Mouse (Mus musculus): Measurements from ENCODE around the gene Klrb1.
A peak's percentile ranks its signal among the peaks of the same experiment; 100 is the strongest.
"Not testable (repeated sequence)": the region's sequence is repeated elsewhere in the genome, so short reads cannot be mapped to it uniquely, and the experiment has no call there.

The Klrb1 gene

GRCm38 (mm10) chr6:128761144-128761540 is 38.3 kb upstream of the Klrb1 start:
- H3K36me3 ChIP-seq (ENCODE audit: insufficient read depth, low read length), result no peaks in the 10 kb centered on the region
- H3K4me1 ChIP-seq (replicated peaks; ENCODE audit: low read depth, low read length), result peaks cover 19% of the 10 kb centered on the region
- H3K27me3 ChIP-seq (ENCODE audit: insufficient read depth, low read length), result no peaks in the 10 kb centered on the region
- TF ChIP-seq NANOG (IDR thresholded peaks at IDR 0.05; ENCODE audit: borderline replicate concordance, low read length), result no peak
- H3K4me3 ChIP-seq (replicated peaks; ENCODE audit: low read length), result peak overlapping the region; percentile 93
- peaks cover 14% of the 10 kb centered on the region for H3K9me3 ChIP-seq (ENCODE audit: low read length)

DNA sequence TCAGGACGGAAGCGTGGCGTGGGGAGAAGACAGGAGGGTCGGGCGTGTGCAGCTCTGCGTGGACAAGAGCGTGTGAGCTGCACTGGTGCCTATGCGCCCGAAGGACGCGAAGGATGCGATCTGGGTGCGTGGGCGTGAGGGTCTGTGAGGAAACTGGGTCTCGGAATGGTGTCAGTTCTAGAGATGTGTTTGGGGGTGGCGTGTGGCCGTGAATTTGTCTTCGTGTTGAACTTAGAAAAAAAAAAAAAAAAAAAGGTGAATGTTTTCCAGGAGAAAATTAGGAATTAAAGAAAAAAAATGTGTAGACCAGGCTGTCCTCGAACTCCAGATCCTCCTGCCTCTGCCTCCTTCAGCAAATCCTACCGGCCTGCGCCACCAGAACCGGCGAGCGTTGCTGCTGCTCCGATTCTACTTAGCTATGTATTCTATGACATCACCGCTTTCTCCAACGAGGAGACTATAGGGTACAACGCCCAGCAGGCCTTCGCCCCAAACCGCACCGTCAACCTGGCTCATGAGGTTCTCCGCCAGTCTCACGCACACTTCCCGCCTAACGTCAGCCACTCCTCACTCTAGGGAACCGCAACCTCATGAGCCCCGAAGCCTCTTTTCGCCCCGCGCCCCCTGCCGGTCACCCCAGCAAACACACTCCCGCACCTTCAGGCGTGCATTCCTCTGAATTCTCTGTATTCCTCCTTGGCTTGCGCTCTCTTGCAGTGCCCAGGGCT is 37.7 kb upstream of the Klrb1 start:
- not testable (repeated sequence) for H3K27me3 ChIP-seq (ENCODE audit: insufficient read depth, low read length); H3K36me3 ChIP-seq (ENCODE audit: insufficient read depth, low read length)
- TF ChIP-seq CTCF (conservative IDR thresholded peaks at IDR 0.05; ENCODE audit: low read length), result peak; percentile 72
- peaks cover 14% of the 10 kb centered on the region for H3K9me3 ChIP-seq (ENCODE audit: low read length)
- H3K4me1 ChIP-seq (replicated peaks; ENCODE audit: low read depth, low read length), result peaks cover 19% of the 10 kb centered on the region
- H3K4me3 ChIP-seq (replicated peaks; ENCODE audit: low read length), result peak overlapping the region; percentile 93

GRCm38 (mm10) chr6:128760016-128760415 is 37.2 kb upstream of the Klrb1 start:
- not testable (repeated sequence) for H3K27me3 ChIP-seq (ENCODE audit: insufficient read depth, low read length); H3K36me3 ChIP-seq (ENCODE audit: insufficient read depth, low read length)
- Histone ChIP-seq H3K4me1 (replicated peaks; ENCODE audit: low read depth, low read length) (peaks cover 14% of the 10 kb centered on the region), H3K9me3 (ENCODE audit: low read length) (peaks cover 14% of the 10 kb centered on the region), H3K4me3 (replicated peaks; ENCODE audit: low read length) (peak overlapping the region; percentile 93)

DNA sequence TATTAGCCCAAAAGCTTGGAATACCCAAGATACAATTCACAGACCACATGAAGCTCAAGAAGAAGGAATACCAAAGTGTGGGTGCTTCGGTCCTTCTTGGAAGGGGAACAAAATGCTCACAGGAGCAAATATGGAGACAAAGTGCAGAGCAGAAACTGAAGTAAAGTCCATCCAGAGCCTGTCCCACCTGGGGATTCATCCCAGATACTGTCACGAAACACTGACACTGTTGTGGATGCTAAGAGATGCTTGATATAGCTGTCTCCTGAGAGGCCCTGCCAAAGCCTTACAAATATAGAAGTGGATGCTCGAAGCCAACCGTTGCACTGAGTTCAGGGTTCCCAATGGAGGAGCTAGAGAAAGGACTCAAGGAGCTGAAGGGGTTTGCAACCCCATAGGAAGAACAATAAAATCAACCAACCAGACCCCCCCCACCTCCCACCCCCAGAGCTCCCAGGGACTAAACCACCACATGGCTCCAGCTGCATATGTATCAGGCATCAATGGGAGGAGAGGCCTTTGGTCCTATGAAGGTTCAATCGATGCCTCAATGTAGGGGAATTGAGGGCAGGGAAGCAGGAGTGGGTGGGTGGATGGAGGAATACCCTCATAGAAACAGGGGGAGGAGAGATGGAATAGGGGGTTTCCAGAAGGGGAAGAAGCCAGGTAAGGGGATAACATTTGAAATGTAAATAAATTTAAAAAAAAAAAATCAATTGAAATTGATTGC is 36.5 kb upstream of the Klrb1 start:
- H3K9me3 ChIP-seq (ENCODE audit: low read length), result peaks cover 14% of the 10 kb centered on the region
- no peaks in the 10 kb centered on the region for H3K27me3 ChIP-seq (ENCODE audit: insufficient read depth, low read length)
- peaks cover 13% of the 10 kb centered on the region for H3K4me1 ChIP-seq (replicated peaks; ENCODE audit: low read depth, low read length)
- no peaks in the 10 kb centered on the region for H3K36me3 ChIP-seq (ENCODE audit: insufficient read depth, low read length)
- TF ChIP-seq NANOG (IDR thresholded peaks at IDR 0.05; ENCODE audit: borderline replicate concordance, low read length), result no peak
- TF ChIP-seq POU5F1 (IDR thresholded peaks at IDR 0.05; ENCODE audit: borderline replicate concordance, low read length), result no peak
- TF ChIP-seq CTCF (conservative IDR thresholded peaks at IDR 0.05; ENCODE audit: low read length), result no peak
- H3K4me3 ChIP-seq (replicated peaks; ENCODE audit: low read length), result 0 out of 2 replicates have a peak overlapping the region, but pooled peaks have one; percentile 93

DNA sequence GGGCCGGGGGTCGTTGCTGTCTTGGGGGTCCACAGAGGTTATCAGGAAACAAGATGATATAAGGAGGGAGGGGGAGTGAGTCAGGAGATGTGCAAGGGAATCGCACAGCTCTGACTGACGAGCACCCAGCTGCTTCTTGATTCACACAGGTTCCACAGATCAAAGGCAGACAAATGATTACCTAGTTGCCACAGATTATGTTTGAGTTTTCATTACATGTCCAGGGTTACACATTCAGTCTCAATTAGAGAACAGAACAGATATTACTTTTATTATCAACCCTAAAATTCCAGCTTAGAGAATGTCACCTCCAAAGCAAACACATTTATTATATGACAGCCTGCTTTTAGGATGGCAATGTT is 32.5 kb upstream of the Klrb1 start:
- H3K4me3 ChIP-seq (replicated peaks; ENCODE audit: low read length); H3K36me3 ChIP-seq (ENCODE audit: insufficient read depth, low read length); H3K4me1 ChIP-seq (replicated peaks; ENCODE audit: low read depth, low read length); H3K9me3 ChIP-seq (ENCODE audit: low read length); H3K27me3 ChIP-seq (ENCODE audit: insufficient read depth, low read length): not testable (repeated sequence)

DNA sequence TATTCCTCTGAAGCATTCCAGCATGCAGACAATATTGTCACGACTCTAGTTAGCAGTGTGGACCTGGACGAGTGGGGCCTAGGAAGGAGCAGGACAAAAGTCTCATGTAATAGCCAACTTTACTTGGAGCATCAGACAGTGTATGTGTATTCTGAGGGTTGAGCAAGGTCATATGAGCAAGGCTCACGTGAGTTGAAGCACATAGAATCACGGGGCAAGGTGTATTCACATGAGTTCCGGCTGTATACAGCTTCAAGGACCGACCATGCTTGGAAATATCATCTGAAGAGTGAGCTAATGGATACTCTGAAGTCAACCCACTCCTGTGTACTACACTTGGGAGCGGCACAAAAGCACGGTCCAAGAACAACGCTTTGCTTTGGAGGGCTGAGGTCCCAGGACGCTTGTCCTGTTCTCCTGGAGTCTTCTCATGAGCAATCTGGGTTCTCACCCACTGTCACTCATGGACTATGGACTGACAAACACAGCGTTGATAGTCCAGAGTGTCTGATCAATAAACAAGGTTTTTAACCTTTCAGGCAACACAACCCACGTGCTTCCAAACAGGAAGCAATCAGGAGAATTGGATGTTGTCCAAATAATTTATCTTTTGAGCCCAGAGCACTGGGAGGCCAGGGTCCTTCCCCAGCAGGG is 32.0 kb upstream of the Klrb1 start:
- not testable (repeated sequence) for H3K4me1 ChIP-seq (replicated peaks; ENCODE audit: low read depth, low read length); H3K4me3 ChIP-seq (replicated peaks; ENCODE audit: low read length); H3K9me3 ChIP-seq (ENCODE audit: low read length); H3K27me3 ChIP-seq (ENCODE audit: insufficient read depth, low read length); H3K36me3 ChIP-seq (ENCODE audit: insufficient read depth, low read length)

- H3K36me3 ChIP-seq (ENCODE audit: insufficient read depth, low read length); H3K4me3 ChIP-seq (replicated peaks; ENCODE audit: low read length); H3K9me3 ChIP-seq (ENCODE audit: low read length); H3K27me3 ChIP-seq (ENCODE audit: insufficient read depth, low read length); H3K4me1 ChIP-seq (replicated peaks; ENCODE audit: low read depth, low read length): not testable (repeated sequence)
Observed at GRCm38 (mm10) chr6:128754265-128754664, 31.4 kb upstream of the Klrb1 start.

GRCm38 (mm10) chr6:128753610-128754224 is 30.9 kb upstream of the Klrb1 start:
- not testable (repeated sequence) for H3K4me1 ChIP-seq (replicated peaks; ENCODE audit: low read depth, low read length); H3K36me3 ChIP-seq (ENCODE audit: insufficient read depth, low read length); H3K4me3 ChIP-seq (replicated peaks; ENCODE audit: low read length); H3K9me3 ChIP-seq (ENCODE audit: low read length); H3K27me3 ChIP-seq (ENCODE audit: insufficient read depth, low read length)

DNA sequence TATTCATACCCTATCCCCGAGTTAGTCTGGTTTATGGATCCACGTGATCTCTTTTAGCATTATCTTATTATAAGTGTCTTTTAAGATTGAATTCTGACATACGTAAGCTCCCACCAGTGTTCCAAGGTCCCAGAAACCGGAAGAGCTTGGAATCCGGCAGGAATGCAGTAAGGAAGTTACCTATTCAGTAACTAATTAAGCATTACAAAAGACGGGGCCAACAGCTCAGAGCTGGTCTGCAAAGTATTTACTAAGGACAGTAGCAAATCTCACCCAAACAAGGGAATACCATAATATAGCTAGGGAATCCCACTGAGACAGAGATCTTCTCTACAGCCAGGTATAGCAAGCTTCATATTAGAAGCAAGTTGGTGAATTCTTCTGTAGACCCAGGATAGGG is 24.1 kb upstream of the Klrb1 start:
- H3K36me3 ChIP-seq (ENCODE audit: insufficient read depth, low read length), result not testable (repeated sequence)
- TF ChIP-seq NANOG (IDR thresholded peaks at IDR 0.05; ENCODE audit: borderline replicate concordance, low read length), result peak; percentile 20; the same call in 1 of the 2 replicates

More for the DNA sequence above, 24.1 kb upstream of the Klrb1 start:
- H3K27me3 ChIP-seq (ENCODE audit: insufficient read depth, low read length), result not testable (repeated sequence)
- Histone ChIP-seq H3K4me1 (replicated peaks; ENCODE audit: low read depth, low read length) (peaks cover 20% of the 10 kb centered on the region), H3K9me3 (ENCODE audit: low read length) (peaks cover 28% of the 10 kb centered on the region), H3K4me3 (replicated peaks; ENCODE audit: low read length) (0 out of 2 replicates have a peak overlapping the region, but pooled peaks have one; percentile 23)

All from E14TG2a.4 (cell line).